Mouse (Mus musculus) liver, embryonic 16.5 days (tissue): Measurements from ENCODE around the gene Bmf. TPM values are rescaled to one million over a fixed set of nuclear protein-coding genes. Genes with fewer than 3 reads are reported as not detected.

ENCODE experiments used
- ATAC-seq: fragments of 200-750 bp; cut with Nextera tagmentation; 2 replicates; pipeline ENCODE4 v1.8.0; 2017; ENCODE audit warnings: low read depth, mild to moderate bottlenecking, moderate number of reproducible peaks, moderate library complexity
- H3K27ac ChIP-seq: fragments of 300-500 bp; sonication (generic); 2 replicates; pipeline ENCODE4 v1.5.1; 2014; ENCODE audit warnings: mild to moderate bottlenecking, low read length
- H3K27me3 ChIP-seq: fragments of 300-500 bp; sonication (generic); 2 replicates; pipeline ENCODE4 v1.6.1; 2014; ENCODE audit warnings: low read depth, low read length, mixed read lengths; ENCODE audit not compliant: control insufficient read depth, insufficient read depth
- H3K36me3 ChIP-seq: fragments of 300-500 bp; sonication (generic); 2 replicates; pipeline ENCODE4 v1.6.1; 2014; ENCODE audit warnings: mild to moderate bottlenecking; ENCODE audit not compliant: control insufficient read depth, insufficient read depth
- H3K4me1 ChIP-seq: fragments of 300-500 bp; sonication (generic); 2 replicates; pipeline ENCODE4 v1.6.1; 2014; ENCODE audit warnings: low read depth, low read length, mixed read lengths; ENCODE audit not compliant: control insufficient read depth
- H3K4me2 ChIP-seq: fragments of 300-500 bp; sonication (generic); 2 replicates; pipeline ENCODE4 v1.6.1; 2014; ENCODE audit warnings: low read depth, low read length, mixed read lengths
- H3K4me3 ChIP-seq: fragments of 300-500 bp; sonication (generic); 2 replicates; pipeline ENCODE4 v1.5.1; 2014; ENCODE audit warnings: low read depth, mild to moderate bottlenecking, low read length
- H3K9ac ChIP-seq: fragments of 300-500 bp; sonication (generic); 2 replicates; pipeline ENCODE4 v1.6.1; 2014; ENCODE audit warnings: low read depth, low read length
- H3K9me3 ChIP-seq: fragments of 300-500 bp; sonication (generic); replicated peaks from 2 replicates; pipeline ENCODE4 v1.6.1; 2016; ENCODE audit warnings: low read length; ENCODE audit not compliant: control insufficient read depth
- WGBS: fragments of 180-500 bp; shearing (Covaris S2); extraction: QIAGEN DNeasy Blood & Tissue Kit; methylation state at CpG from one replicate; pipeline ENCODE4 v1.1.7; 2014; ENCODE audit not compliant: insufficient replicate concordance; 5-methylcytosine and 5-hydroxymethylcytosine counted together
- polyA plus RNA-seq: library from polyadenylated mRNA; unstranded; fragments of >200 nt; fragmentation: Nextera tagmentation; extraction: Ambion mirVana; gene quantifications from 2 replicates; pipeline ENCODE4 v1.2.1, GENCODE M21; 2015

Bmf gene
- 0.59 and 0.62 TPM in 2 replicates for polyA plus RNA-seq

DNA sequence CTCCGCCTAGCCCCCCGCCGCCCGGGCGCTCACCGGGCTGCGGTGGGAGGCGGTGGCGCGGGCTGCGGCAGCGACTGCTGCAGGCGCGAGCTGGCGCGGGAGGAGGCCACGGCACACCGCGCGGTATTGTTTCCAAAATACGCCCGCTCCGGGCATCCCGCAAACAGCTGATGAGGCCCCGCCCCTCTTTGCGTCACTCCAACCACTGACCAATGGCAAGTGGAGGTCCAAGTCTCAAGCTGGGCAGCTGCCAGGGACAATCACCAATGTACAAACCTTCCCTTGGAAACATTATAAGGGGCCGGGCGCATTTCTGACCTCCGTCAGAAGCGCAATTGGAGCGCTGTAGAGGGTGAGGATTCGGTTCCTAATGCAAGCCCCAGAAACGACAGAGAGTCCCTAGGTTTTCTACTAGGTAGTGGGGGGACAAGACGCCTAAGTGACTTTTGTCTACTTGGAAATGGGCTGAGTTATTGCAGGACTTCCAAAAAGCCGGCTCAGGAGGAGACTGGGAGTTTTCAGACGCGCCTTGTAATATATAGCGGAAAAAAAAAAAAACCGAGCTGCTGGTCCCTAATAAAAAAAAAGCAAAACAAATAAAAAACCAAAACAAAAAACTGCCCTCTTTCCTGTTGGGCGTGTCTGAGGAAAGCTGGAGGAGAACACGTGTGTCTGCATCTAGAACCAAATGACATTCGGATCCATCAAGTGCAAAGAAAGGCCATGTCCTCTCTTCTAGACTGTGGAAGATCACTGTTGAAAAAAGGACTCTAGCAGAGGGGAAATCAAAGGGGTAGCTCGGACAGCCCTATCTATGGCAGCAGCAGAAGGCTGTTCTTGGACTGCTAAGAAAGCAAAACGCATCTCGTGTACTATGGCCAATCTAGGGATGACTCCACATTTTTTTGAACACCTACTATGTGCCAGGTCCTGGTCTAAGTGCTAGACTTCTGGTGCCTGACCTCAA, at the start of gene Bmf:
Bmf (minus strand) TSS at position 181 of the 967 bp plus-strand sequence.
- H3K36me3 ChIP-seq, result no peaks in the 10 kb centered on the region
- H3K4me3 ChIP-seq, result peak within 1 kb of the TSS; percentile 68
- peak within 1 kb of the TSS; percentile 33; the same call in 1 of the 2 replicates for H3K27ac ChIP-seq
- WGBS, result 1% methylated on average over 45 of the region's 45 CpGs
- H3K27me3 ChIP-seq, result peaks cover 18% of the 10 kb centered on the region
- peak within 1 kb of the TSS; percentile 57 for H3K9ac ChIP-seq
- peak; percentile 76 for ATAC-seq
- peaks cover 31% of the 10 kb centered on the region for H3K4me1 ChIP-seq
- no peaks in the 10 kb centered on the region for H3K9me3 ChIP-seq
- H3K4me2 ChIP-seq, result peak within 1 kb of the TSS; percentile 75

DNA sequence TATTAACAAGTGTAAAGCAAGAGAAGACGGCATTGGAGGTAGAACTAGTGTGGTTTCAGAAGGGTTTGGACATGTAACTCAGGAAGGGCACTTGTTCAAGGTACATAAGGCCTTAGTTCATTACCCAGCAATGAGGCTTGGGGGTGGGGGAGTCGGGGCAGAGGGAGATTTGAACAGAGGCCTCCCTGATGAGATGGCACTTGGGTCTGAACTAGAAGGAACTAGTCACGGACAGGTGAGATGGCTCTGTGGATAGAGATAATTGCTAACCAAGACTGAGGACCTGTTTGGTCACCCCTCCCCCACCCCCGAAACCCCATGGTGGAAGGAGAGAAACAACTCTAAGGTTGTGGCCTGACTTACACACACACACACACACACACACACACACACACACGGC, 49.6 kb upstream of the Bmf start:
- Histone ChIP-seq H3K27me3 (no peaks in the 10 kb centered on the region), H3K9ac (peak overlapping the region; percentile 92), H3K4me3 (peak overlapping the region; percentile 91), H3K4me2 (peak overlapping the region; percentile 54), H3K27ac (no peak overlapping the region), H3K36me3 (peaks cover 32% of the 10 kb centered on the region), H3K4me1 (peaks cover 24% of the 10 kb centered on the region), H3K9me3 (no peaks in the 10 kb centered on the region)
- WGBS, result 21% methylated on average over 5 of the region's 5 CpGs
- no peak for ATAC-seq

DNA sequence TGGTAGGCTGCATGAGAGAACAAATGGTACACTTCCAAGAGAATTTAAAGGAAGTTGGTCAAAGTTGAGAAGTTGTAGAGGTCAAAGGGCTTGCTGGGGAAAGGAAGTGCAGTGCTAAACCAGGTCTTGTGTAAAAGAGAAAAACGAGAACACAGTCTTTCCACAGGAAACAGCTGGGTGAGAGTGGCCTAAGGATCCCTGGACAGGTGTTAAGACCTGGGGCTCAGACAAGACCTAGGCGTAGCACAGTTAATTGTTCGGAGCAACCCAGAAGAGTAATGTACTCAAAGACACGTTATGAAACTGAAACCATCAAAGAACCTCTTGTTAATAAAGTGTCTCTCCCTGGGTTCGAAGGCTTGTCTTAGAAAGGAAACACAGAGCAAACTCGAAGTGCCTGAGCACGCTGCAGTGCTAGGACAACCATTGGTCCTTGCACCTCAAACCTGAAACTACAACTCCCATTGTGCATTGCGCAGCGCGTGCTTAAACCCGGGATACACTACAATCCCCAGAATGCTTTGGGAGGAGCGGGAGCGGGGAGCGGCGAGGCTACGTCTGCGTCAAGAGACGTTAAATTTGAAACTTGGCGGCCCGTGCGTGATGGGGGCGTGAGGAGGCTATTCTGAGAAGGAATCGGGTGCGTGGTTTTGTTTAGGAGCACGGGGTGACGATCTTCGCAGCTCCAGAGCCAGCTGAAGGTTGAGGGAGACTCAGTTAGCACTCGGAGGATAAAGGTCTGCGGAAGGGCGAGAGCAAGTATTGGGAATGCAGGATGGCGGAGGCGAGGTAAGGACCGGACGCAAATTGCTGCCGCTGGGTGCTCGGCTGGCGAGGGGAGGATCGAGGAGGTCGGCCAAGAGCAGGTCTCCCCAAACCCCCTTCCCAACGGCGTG, 48.4 kb upstream of the Bmf start, which contains the start of gene Bub1b:
Bub1b (plus strand) TSS at position 539 of the 896 bp plus-strand sequence.
- 5% methylated on average over 41 of the region's 41 CpGs for WGBS
- peak; percentile 97 for ATAC-seq
- H3K27ac ChIP-seq, result peak within 1 kb of the TSS; percentile 54

GRCm38 (mm10) chr2:118591083-118591482, 41.6 kb upstream of the Bmf start:
- Histone ChIP-seq H3K9me3 (no peaks in the 10 kb centered on the region), H3K27me3 (no peaks in the 10 kb centered on the region), H3K4me1 (no peaks in the 10 kb centered on the region), H3K4me3 (no peak overlapping the region), H3K27ac (no peak overlapping the region), H3K9ac (no peak overlapping the region), H3K36me3 (no peaks in the 10 kb centered on the region), H3K4me2 (no peak overlapping the region)
- no peak for ATAC-seq
- 41% methylated on average over 4 of the region's 4 CpGs for WGBS

More for the DNA sequence above, 48.4 kb upstream of the Bmf start, which contains the start of gene Bub1b:
- Histone ChIP-seq H3K9ac (peak within 1 kb of the TSS; percentile 92), H3K36me3 (peaks cover 21% of the 10 kb centered on the region), H3K4me3 (peak within 1 kb of the TSS; percentile 91), H3K27me3 (no peaks in the 10 kb centered on the region), H3K4me2 (peak within 1 kb of the TSS; percentile 54), H3K4me1 (peaks cover 24% of the 10 kb centered on the region), H3K9me3 (no peaks in the 10 kb centered on the region)

- 39% methylated on average over 3 of the region's 3 CpGs for WGBS
These were observed 38.2 kb upstream of the Bmf start for GRCm38 (mm10) chr2:118587686-118588085.

GRCm38 (mm10) chr2:118586013-118586412, 36.5 kb upstream of the Bmf start:
- Histone ChIP-seq H3K27me3 (no peaks in the 10 kb centered on the region), H3K9me3 (no peaks in the 10 kb centered on the region), H3K4me1 (no peaks in the 10 kb centered on the region), H3K27ac (no peak overlapping the region), H3K36me3 (no peaks in the 10 kb centered on the region), H3K9ac (no peak overlapping the region), H3K4me3 (no peak overlapping the region), H3K4me2 (no peak overlapping the region)
- WGBS, result 61% methylated on average over 5 of the region's 5 CpGs
- ATAC-seq, result no peak

More at GRCm38 (mm10) chr2:118587686-118588085, 38.2 kb upstream of the Bmf start:
- Histone ChIP-seq H3K36me3 (no peaks in the 10 kb centered on the region), H3K4me3 (no peak overlapping the region), H3K27ac (no peak overlapping the region), H3K27me3 (no peaks in the 10 kb centered on the region), H3K4me2 (no peak overlapping the region), H3K4me1 (no peaks in the 10 kb centered on the region), H3K9ac (no peak overlapping the region), H3K9me3 (no peaks in the 10 kb centered on the region)
- no peak for ATAC-seq

DNA sequence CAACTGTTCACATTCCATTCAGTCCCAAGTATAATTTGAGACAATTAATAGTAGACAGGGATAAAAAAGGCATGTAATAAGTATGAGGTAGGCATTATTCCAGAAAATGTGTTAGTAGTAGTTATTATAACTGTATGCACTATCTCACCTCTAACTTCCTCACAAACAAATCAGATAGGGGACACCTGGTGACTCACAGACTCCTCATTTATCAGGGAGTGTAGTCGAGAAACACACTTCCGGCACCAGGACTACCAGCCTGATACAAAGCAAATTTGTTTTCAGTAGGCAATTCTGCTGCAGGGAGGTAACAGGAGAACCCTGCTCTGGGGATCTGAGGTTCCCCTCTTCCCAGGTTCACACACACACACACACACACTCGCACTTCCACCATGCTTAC, 23.6 kb upstream of the Bmf start:
- Histone ChIP-seq H3K9me3 (no peaks in the 10 kb centered on the region), H3K27ac (no peak overlapping the region), H3K4me1 (no peaks in the 10 kb centered on the region), H3K9ac (no peak overlapping the region), H3K4me2 (no peak overlapping the region), H3K4me3 (no peak overlapping the region), H3K27me3 (no peaks in the 10 kb centered on the region), H3K36me3 (no peaks in the 10 kb centered on the region)
- ATAC-seq, result no peak
- 43% methylated on average over 3 of the region's 3 CpGs for WGBS

DNA sequence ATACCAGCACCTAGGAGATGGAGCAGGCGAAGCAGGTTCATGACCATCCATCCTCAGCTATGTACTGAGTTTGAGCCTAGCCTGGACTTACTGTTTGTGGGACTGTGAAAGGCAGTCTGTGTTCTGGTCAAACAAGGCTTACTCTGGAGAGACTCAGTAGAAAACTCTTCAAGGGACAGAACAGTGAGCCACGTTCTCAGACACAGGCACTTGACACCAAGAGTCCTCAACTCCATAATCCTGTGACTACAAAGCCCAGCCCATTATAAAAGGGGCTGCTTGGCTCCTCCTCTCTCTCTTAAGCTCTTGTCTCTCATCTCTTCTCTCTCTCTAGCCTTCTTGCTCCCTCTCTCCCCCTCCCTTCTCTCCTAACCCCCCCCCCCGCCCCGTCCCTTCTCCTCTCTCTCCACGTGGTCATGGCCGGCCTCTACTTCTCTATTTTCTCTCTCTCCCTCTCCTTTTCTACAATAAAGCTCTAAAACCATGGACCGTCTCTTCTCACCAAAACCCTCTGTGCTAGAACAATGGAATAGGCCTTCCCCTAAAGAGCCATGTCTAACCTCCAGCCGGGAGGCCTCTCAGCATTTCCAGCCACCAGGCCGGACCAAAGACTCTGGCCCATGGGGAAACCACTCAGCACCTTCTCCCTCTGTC, 22.8 kb upstream of the Bmf start:
- Histone ChIP-seq H3K27me3 (no peaks in the 10 kb centered on the region), H3K27ac (no peak overlapping the region), H3K4me3 (no peak overlapping the region), H3K4me2 (no peak overlapping the region), H3K9ac (no peak overlapping the region), H3K36me3 (no peaks in the 10 kb centered on the region), H3K4me1 (no peaks in the 10 kb centered on the region), H3K9me3 (no peaks in the 10 kb centered on the region)
- WGBS, result 54% methylated on average over 8 of the region's 9 CpGs
- no peak for ATAC-seq
